Mouse (Mus musculus) E14TG2a.4 (cell line): ENCODE data around the gene Cfap206.

ENCODE experiments used
- CTCF ChIP-seq: conservative IDR thresholded peaks from 2 replicates; pipeline ENCODE4 v1.5.1; 2014; ENCODE audit warnings: low read length
- NANOG ChIP-seq: IDR thresholded peaks from 2 replicates; pipeline ENCODE4 v1.6.1; 2014; ENCODE audit warnings: borderline replicate concordance, low read length, mixed read lengths
- POU5F1 ChIP-seq: IDR thresholded peaks from 2 replicates; pipeline ENCODE4 v1.6.1; 2014; ENCODE audit warnings: low read length, borderline replicate concordance

- TF ChIP-seq CTCF = no peak
- TF ChIP-seq POU5F1 = no peak
- TF ChIP-seq NANOG = no peak
Measured at GRCm38 (mm10) chr4:34653179-34653578, 76.8 kb downstream of the Cfap206 start.
